Mouse (Mus musculus) heart, embryonic 10.5 days (tissue): Measurements from ENCODE around the gene Cd6. TPM values are rescaled to one million over a fixed set of nuclear protein-coding genes. Genes with fewer than 3 reads are reported as not detected.

Experiments
- DNase-seq: peaks from one replicate; pipeline ENCODE4 v3.0.0-alpha.2; 2017; ENCODE audit warnings: low spot score
- H3K27ac ChIP-seq: fragments of 300-500 bp; sonication (generic); 2 replicates; pipeline ENCODE4 v1.5.1; 2016; ENCODE audit warnings: mild to moderate bottlenecking
- H3K27me3 ChIP-seq: fragments of 300-500 bp; sonication (generic); 2 replicates; pipeline ENCODE4 v1.6.1; 2016; ENCODE audit warnings: mild to moderate bottlenecking; ENCODE audit not compliant: poor library complexity, insufficient read depth, severe bottlenecking
- H3K36me3 ChIP-seq: fragments of 300-500 bp; sonication (generic); 2 replicates; pipeline ENCODE4 v1.6.1; 2016; ENCODE audit warnings: mild to moderate bottlenecking, moderate library complexity
- H3K4me1 ChIP-seq: fragments of 300-500 bp; sonication (generic); 2 replicates; pipeline ENCODE4 v1.6.1; 2016; ENCODE audit warnings: mild to moderate bottlenecking
- H3K4me3 ChIP-seq: fragments of 300-500 bp; sonication (generic); 2 replicates; pipeline ENCODE4 v1.5.1; 2016; ENCODE audit warnings: mild to moderate bottlenecking, moderate library complexity
- H3K9me3 ChIP-seq: fragments of 300-500 bp; sonication (generic); 2 replicates; pipeline ENCODE4 v1.6.1; 2016; ENCODE audit warnings: mild to moderate bottlenecking, moderate library complexity
- WGBS: fragments of 180-500 bp; shearing (Covaris S2); methylation state at CpG from one replicate; pipeline ENCODE4 v1.1.7; 2016; 5-methylcytosine and 5-hydroxymethylcytosine counted together
- polyA plus RNA-seq: library from polyadenylated mRNA; unstranded; fragments of >200 nt; fragmentation: Nextera tagmentation; extraction: Ambion mirVana; gene quantifications from 2 replicates; pipeline ENCODE4 v1.2.1, GENCODE M21; 2016

Gene Cd6
- 0.06 TPM in 1 of 2 replicates, not detected in the other for polyA plus RNA-seq

- H3K9me3 ChIP-seq: no peaks in the 10 kb centered on the region
- H3K36me3 ChIP-seq: no peaks in the 10 kb centered on the region
- 0 out of 2 replicates have a peak within 1 kb of the TSS, but pooled peaks have one; percentile 1 for H3K27ac ChIP-seq
- no peaks in the 10 kb centered on the region; the same call in 1 of the 2 replicates for H3K27me3 ChIP-seq
- H3K4me1 ChIP-seq: no peaks in the 10 kb centered on the region
- DNase-seq: no peak
- no peak within 1 kb of the TSS for H3K4me3 ChIP-seq
- WGBS: 88% methylated on average over 16 of the region's 16 CpGs
Measured at GRCm38 (mm10) chr19:10829436-10830175, at the start of gene Cd6. Gene Cd6 (minus strand): TSS chr19:10830058.

- Histone ChIP-seq H3K27me3 (no peaks in the 10 kb centered on the region), H3K4me1 (peaks cover 22% of the 10 kb centered on the region), H3K9me3 (no peaks in the 10 kb centered on the region), H3K4me3 (no peak overlapping the region), H3K36me3 (peaks cover 11% of the 10 kb centered on the region), H3K27ac (no peak overlapping the region)
- no peak for DNase-seq
- 87% methylated on average over 7 of the region's 7 CpGs for WGBS
Measured at GRCm38 (mm10) chr19:10878201-10878837, 48.5 kb upstream of the Cd6 start.

- peaks cover 34% of the 10 kb centered on the region for H3K4me1 ChIP-seq
- H3K36me3 ChIP-seq: peaks cover 47% of the 10 kb centered on the region
- no peak overlapping the region for H3K4me3 ChIP-seq
- no peaks in the 10 kb centered on the region for H3K9me3 ChIP-seq
- H3K27me3 ChIP-seq: no peaks in the 10 kb centered on the region
- WGBS: 77% methylated on average over 14 of the region's 14 CpGs
- H3K27ac ChIP-seq: no peak overlapping the region
- no peak for DNase-seq
Measured at GRCm38 (mm10) chr19:10871328-10871961, 41.6 kb upstream of the Cd6 start.

- Histone ChIP-seq H3K36me3 (peaks cover 54% of the 10 kb centered on the region), H3K4me1 (peaks cover 34% of the 10 kb centered on the region), H3K27ac (no peak overlapping the region), H3K4me3 (no peak overlapping the region), H3K9me3 (no peaks in the 10 kb centered on the region), H3K27me3 (no peaks in the 10 kb centered on the region)
- WGBS: 86% methylated on average over 3 of the region's 3 CpGs
- DNase-seq: no peak
Measured at GRCm38 (mm10) chr19:10870676-10871075, 40.8 kb upstream of the Cd6 start.

GRCm38 (mm10) chr19:10869886-10870527 is 40.1 kb upstream of the Cd6 start, which contains the start of gene Tmem132a:
Gene Tmem132a (minus strand): TSS chr19:10869940.
- WGBS: 5% methylated on average over 8 of the region's 8 CpGs
- peak within 1 kb of the TSS; percentile 96 for H3K27ac ChIP-seq
- H3K27me3 ChIP-seq: no peaks in the 10 kb centered on the region
- H3K9me3 ChIP-seq: no peaks in the 10 kb centered on the region
- peak within 1 kb of the TSS; percentile 89 for H3K4me3 ChIP-seq
- peaks cover 61% of the 10 kb centered on the region for H3K36me3 ChIP-seq
- peaks cover 34% of the 10 kb centered on the region for H3K4me1 ChIP-seq
- DNase-seq: no peak

GRCm38 (mm10) chr19:10869241-10869885 is 39.5 kb upstream of the Cd6 start:
- no peaks in the 10 kb centered on the region for H3K9me3 ChIP-seq
- H3K27me3 ChIP-seq: no peaks in the 10 kb centered on the region
- WGBS: under 1% methylated on average over 43 of the region's 43 CpGs
- peaks cover 34% of the 10 kb centered on the region for H3K4me1 ChIP-seq
- peak; percentile 89 for DNase-seq
- H3K27ac ChIP-seq: peak overlapping the region; percentile 96
- H3K36me3 ChIP-seq: peaks cover 67% of the 10 kb centered on the region
- peak overlapping the region; percentile 89 for H3K4me3 ChIP-seq

- no peak for DNase-seq
- WGBS: under 1% methylated on average over 17 of the region's 17 CpGs
- no peaks in the 10 kb centered on the region for H3K27me3 ChIP-seq
- H3K4me3 ChIP-seq: peak overlapping the region; percentile 89
- H3K4me1 ChIP-seq: peaks cover 34% of the 10 kb centered on the region
- H3K27ac ChIP-seq: peak overlapping the region; percentile 96
- H3K9me3 ChIP-seq: no peaks in the 10 kb centered on the region
- peaks cover 67% of the 10 kb centered on the region for H3K36me3 ChIP-seq
Measured at GRCm38 (mm10) chr19:10868623-10869141, 38.8 kb upstream of the Cd6 start.

GRCm38 (mm10) chr19:10867946-10868622 is 38.2 kb upstream of the Cd6 start:
- H3K36me3 ChIP-seq: peaks cover 67% of the 10 kb centered on the region
- DNase-seq: no peak

GRCm38 (mm10) chr19:10866351-10866750 is 36.5 kb upstream of the Cd6 start:
- WGBS: 92% methylated on average over 13 of the region's 13 CpGs
- DNase-seq: no peak
- Histone ChIP-seq H3K27me3 (no peaks in the 10 kb centered on the region), H3K4me1 (peaks cover 32% of the 10 kb centered on the region), H3K9me3 (no peaks in the 10 kb centered on the region), H3K4me3 (no peak overlapping the region), H3K36me3 (peaks cover 67% of the 10 kb centered on the region), H3K27ac (no peak overlapping the region)

More at GRCm38 (mm10) chr19:10867946-10868622, 38.2 kb upstream of the Cd6 start:
- H3K27ac ChIP-seq: 0 out of 2 replicates have a peak overlapping the region, but pooled peaks have one; percentile 96
- 42% methylated on average over 5 of the region's 5 CpGs for WGBS
- H3K27me3 ChIP-seq: no peaks in the 10 kb centered on the region
- peak overlapping the region; percentile 89 for H3K4me3 ChIP-seq
- H3K4me1 ChIP-seq: peaks cover 34% of the 10 kb centered on the region
- H3K9me3 ChIP-seq: no peaks in the 10 kb centered on the region

GRCm38 (mm10) chr19:10860072-10860497 is 30.2 kb upstream of the Cd6 start:
- Histone ChIP-seq H3K4me3 (no peak overlapping the region), H3K4me1 (peaks cover 7% of the 10 kb centered on the region), H3K27me3 (no peaks in the 10 kb centered on the region), H3K27ac (no peak overlapping the region), H3K9me3 (no peaks in the 10 kb centered on the region), H3K36me3 (peaks cover 90% of the 10 kb centered on the region)
- WGBS: 44% methylated on average over 21 of the region's 22 CpGs
- no peak for DNase-seq

GRCm38 (mm10) chr19:10856520-10856919 is 26.7 kb upstream of the Cd6 start:
- peaks cover 7% of the 10 kb centered on the region for H3K4me1 ChIP-seq
- DNase-seq: no peak
- H3K4me3 ChIP-seq: no peak overlapping the region
- H3K36me3 ChIP-seq: peaks cover 54% of the 10 kb centered on the region
- WGBS: 56% methylated on average over 2 of the region's 2 CpGs
- no peaks in the 10 kb centered on the region for H3K27me3 ChIP-seq
- no peak overlapping the region for H3K27ac ChIP-seq
- no peaks in the 10 kb centered on the region for H3K9me3 ChIP-seq
